Mouse (Mus musculus) heart, embryonic 13.5 days (tissue): ENCODE data around the gene Gm10638. TPM values are rescaled to one million over a fixed set of nuclear protein-coding genes. Genes with fewer than 3 reads are reported as not detected.
A peak's percentile ranks its signal among the peaks of the same experiment; 100 is the strongest.

ENCODE experiments used
- ATAC-seq: fragments of 200-750 bp; cut with Nextera tagmentation; 2 replicates; pipeline ENCODE4 v1.8.0; 2017; ENCODE audit warnings: moderate TSS enrichment; ENCODE audit not compliant: insufficient number of reproducible peaks, low FRiP score, low TSS enrichment; ENCODE audit errors: extremely low read depth
- H3K27ac ChIP-seq: fragments of 300-500 bp; sonication (generic); replicated peaks from 2 replicates; pipeline ENCODE4 v1.5.1; 2015; ENCODE audit warnings: moderate library complexity, mild to moderate bottlenecking, inconsistent platforms
- H3K27me3 ChIP-seq: fragments of 300-500 bp; sonication (generic); replicated peaks from 2 replicates; pipeline ENCODE4 v1.6.1; 2015; ENCODE audit warnings: mild to moderate bottlenecking, inconsistent platforms
- H3K36me3 ChIP-seq: fragments of 300-500 bp; sonication (generic); 2 replicates; pipeline ENCODE4 v1.6.1; 2015; ENCODE audit warnings: mild to moderate bottlenecking, inconsistent platforms
- H3K4me1 ChIP-seq: fragments of 300-500 bp; sonication (generic); 2 replicates; pipeline ENCODE4 v1.6.1; 2015; ENCODE audit warnings: inconsistent platforms
- H3K4me2 ChIP-seq: fragments of 300-500 bp; sonication (generic); 2 replicates; pipeline ENCODE4 v1.6.1; 2015; ENCODE audit warnings: inconsistent platforms, mild to moderate bottlenecking, moderate library complexity
- H3K4me3 ChIP-seq: fragments of 300-500 bp; sonication (generic); 2 replicates; pipeline ENCODE4 v1.5.1; 2015; ENCODE audit warnings: moderate library complexity, mild to moderate bottlenecking, inconsistent platforms
- H3K9ac ChIP-seq: fragments of 300-500 bp; sonication (generic); 2 replicates; pipeline ENCODE4 v1.6.1; 2015; ENCODE audit warnings: inconsistent platforms, mild to moderate bottlenecking, moderate library complexity
- H3K9me3 ChIP-seq: fragments of 300-500 bp; sonication (generic); 2 replicates; pipeline ENCODE4 v1.6.1; 2016; ENCODE audit warnings: inconsistent platforms
- WGBS: fragments of 180-500 bp; shearing (Covaris S2); methylation state at CpG from one replicate; pipeline ENCODE4 v1.1.7; 2015; ENCODE audit warnings: mixed read lengths; 5-methylcytosine and 5-hydroxymethylcytosine counted together
- polyA plus RNA-seq: library from polyadenylated mRNA; unstranded; fragments of >200 nt; fragmentation: Nextera tagmentation; extraction: Ambion mirVana; gene quantifications from 2 replicates; pipeline ENCODE4 v1.2.1, GENCODE M21; 2015

The Gm10638 gene
- polyA plus RNA-seq = 3.0 and 3.3 TPM in 2 replicates

DNA sequence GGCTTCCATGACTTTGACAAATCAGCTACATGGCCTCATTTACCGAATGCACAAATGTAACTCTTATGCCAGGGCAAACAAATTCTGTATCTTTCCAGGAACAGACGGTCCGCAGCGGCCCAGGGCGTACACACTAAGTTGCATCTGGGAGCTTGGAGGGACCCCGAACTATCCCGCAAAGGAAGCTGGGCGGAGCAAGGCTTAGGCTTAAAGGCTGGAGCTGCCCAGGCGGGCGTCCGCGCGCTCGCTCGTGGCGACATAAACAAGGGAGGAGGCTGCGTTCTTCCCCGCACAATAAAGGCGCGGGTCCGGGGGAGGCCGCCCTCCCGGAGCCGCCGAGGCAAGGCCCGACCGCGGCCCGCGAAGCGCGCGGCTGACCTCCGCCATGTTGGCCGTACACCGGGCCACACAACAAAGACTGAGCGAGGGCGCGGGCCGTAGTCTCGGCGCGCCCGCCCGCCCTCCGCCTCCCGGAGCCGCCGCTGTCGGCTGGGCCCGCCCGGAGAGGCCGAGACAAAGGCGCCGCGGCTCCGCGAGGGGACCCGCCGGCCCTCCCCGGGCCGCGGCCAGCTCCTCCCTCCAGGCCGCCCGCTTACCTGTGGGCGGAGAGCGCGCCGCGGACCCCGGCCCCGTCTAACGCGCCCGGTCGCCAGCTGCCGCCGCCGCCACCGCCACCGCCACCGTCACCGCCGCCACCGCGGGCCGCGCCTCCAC lies at the start of gene Gm10638, which contains the start of gene Siah1a:
Gene Gm10638, plus strand, starts transcription at position 479 of the 714 bp plus-strand sequence.
Gene Siah1a, minus strand, starts transcription at position 714 of the 714 bp plus-strand sequence.
- Histone ChIP-seq H3K27me3 (no peaks in the 10 kb centered on the region), H3K4me2 (peak within 1 kb of the TSS; percentile 85), H3K4me3 (peak within 1 kb of the TSS; percentile 92), H3K9ac (peak within 1 kb of the TSS; percentile 99), H3K27ac (peak within 1 kb of the TSS; percentile 95), H3K36me3 (no peaks in the 10 kb centered on the region), H3K9me3 (no peaks in the 10 kb centered on the region), H3K4me1 (peaks cover 45% of the 10 kb centered on the region)
- under 1% methylated on average over 67 of the region's 88 CpGs for WGBS
- peak; percentile 67 for ATAC-seq

DNA sequence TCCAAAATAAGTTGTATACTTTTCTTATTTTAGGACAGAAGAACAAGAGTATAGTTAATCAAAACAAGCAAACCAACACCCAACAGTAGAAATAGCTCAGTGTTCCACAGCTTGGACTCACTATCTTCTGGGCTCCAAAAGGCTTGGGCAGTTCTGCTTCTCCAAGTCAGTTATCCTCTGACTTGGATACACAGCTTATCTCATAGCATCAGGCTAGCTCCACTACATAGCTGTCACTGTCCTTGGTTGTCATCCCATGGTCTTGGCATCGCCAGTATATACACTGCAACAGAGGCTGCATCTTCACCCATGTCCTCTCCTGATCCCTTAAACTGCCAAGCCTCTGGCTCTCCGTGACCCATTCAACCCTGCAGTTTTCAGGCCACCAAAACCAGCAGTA lies 49.8 kb upstream of the Gm10638 start:
- H3K4me1 ChIP-seq = peaks cover 17% of the 10 kb centered on the region
- no peaks in the 10 kb centered on the region for H3K27me3 ChIP-seq
- no peak for ATAC-seq
- no peaks in the 10 kb centered on the region for H3K9me3 ChIP-seq
- H3K36me3 ChIP-seq = peaks cover 33% of the 10 kb centered on the region
- no peak overlapping the region for H3K9ac ChIP-seq
- H3K4me3 ChIP-seq = no peak overlapping the region
- no peak overlapping the region for H3K27ac ChIP-seq
- 86% methylated on average over 2 of the region's 2 CpGs for WGBS
- no peak overlapping the region for H3K4me2 ChIP-seq

DNA sequence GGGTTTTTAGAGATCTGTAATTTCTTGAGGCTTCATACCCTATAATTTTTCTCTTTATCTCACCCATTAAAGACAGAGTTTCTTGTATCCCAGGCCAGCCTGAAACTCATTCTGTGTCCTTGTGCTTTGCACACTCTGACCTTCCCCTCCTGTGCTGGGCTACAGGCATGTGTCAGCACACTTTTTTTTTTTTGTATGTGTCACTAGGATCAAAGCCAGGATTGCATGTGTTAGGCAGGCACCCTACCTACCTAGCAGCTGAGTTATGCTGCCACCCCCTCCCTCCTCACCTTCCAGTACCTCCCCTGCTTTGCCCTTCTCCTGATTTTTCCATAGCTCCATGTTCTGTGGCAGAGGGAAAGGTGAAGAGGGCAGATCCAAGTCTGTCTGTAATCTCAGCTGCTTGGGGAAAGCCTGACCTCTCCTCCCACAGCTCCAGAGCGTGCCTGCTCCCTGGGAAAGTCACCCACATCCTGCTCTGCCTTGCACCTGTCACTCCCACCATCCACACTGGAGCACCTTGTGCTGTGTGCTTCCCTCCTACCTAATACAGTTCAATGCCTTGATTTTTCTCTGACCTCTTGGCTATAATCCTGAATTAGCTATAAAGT lies 46.6 kb upstream of the Gm10638 start:
- no peak for ATAC-seq
- no peak overlapping the region for H3K4me2 ChIP-seq
- H3K9ac ChIP-seq = peak overlapping the region; percentile 63; the same call in 1 of the 2 replicates
- H3K27me3 ChIP-seq = no peaks in the 10 kb centered on the region
- no peak overlapping the region for H3K4me3 ChIP-seq
- H3K9me3 ChIP-seq = no peaks in the 10 kb centered on the region
- 31% methylated on average over 1 of the region's 1 CpGs for WGBS
- H3K36me3 ChIP-seq = peaks cover 32% of the 10 kb centered on the region
- H3K4me1 ChIP-seq = peaks cover 17% of the 10 kb centered on the region
- peak overlapping the region; percentile 65 for H3K27ac ChIP-seq

DNA sequence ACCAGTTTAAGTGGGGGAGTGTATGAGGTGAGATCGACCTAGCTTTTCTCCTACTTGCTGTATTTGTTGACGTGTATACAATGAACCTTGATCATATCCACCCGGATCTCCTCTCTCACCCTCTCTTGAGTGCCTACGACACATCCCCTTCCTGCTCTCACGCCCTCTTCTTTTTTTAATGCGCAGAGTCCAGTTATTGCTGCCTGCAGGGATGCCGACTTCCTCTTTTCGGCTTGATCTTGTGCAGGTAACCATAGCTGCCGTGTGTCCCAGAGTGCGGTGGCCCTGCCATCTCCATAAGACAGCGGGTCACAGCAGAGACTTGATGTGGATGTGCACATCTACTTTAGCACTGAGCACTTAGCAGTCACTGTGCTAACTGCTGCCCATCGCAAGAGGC lies 46.0 kb upstream of the Gm10638 start:
- H3K4me1 ChIP-seq = peaks cover 17% of the 10 kb centered on the region
- H3K27ac ChIP-seq = peak overlapping the region; percentile 65; the same call in 1 of the 2 replicates
- no peak overlapping the region for H3K4me2 ChIP-seq
- H3K4me3 ChIP-seq = no peak overlapping the region
- no peak for ATAC-seq
- H3K27me3 ChIP-seq = no peaks in the 10 kb centered on the region
- H3K9me3 ChIP-seq = no peaks in the 10 kb centered on the region
- peaks cover 32% of the 10 kb centered on the region for H3K36me3 ChIP-seq
- no peak overlapping the region; the same call in 1 of the 2 replicates for H3K9ac ChIP-seq
- 85% methylated on average over 12 of the region's 12 CpGs for WGBS

GRCm38 (mm10) chr8:86702453-86702852 lies 43.0 kb upstream of the Gm10638 start:
- ATAC-seq = no peak
- H3K9me3 ChIP-seq = no peaks in the 10 kb centered on the region
- H3K4me1 ChIP-seq = peaks cover 17% of the 10 kb centered on the region
- H3K4me2 ChIP-seq = no peak overlapping the region
- no peak overlapping the region for H3K4me3 ChIP-seq
- no peak overlapping the region for H3K9ac ChIP-seq
- H3K36me3 ChIP-seq = peaks cover 22% of the 10 kb centered on the region
- no peak overlapping the region for H3K27ac ChIP-seq
- no peaks in the 10 kb centered on the region for H3K27me3 ChIP-seq
- 62% methylated on average over 3 of the region's 3 CpGs for WGBS

- H3K27me3 ChIP-seq = no peaks in the 10 kb centered on the region
- H3K36me3 ChIP-seq = peaks cover 33% of the 10 kb centered on the region
- no peak for ATAC-seq
- no peaks in the 10 kb centered on the region for H3K9me3 ChIP-seq
- no peak overlapping the region for H3K4me3 ChIP-seq
- H3K9ac ChIP-seq = no peak overlapping the region
- no peak overlapping the region for H3K4me2 ChIP-seq
- H3K27ac ChIP-seq = no peak overlapping the region
- 76% methylated on average over 3 of the region's 3 CpGs for WGBS
- H3K4me1 ChIP-seq = no peaks in the 10 kb centered on the region
Measured at GRCm38 (mm10) chr8:86705317-86705716, 40.2 kb upstream of the Gm10638 start.

GRCm38 (mm10) chr8:86706756-86707155 lies 38.7 kb upstream of the Gm10638 start:
- H3K36me3 ChIP-seq = peaks cover 40% of the 10 kb centered on the region
- no peak overlapping the region for H3K4me3 ChIP-seq
- no peak overlapping the region for H3K9ac ChIP-seq
- H3K9me3 ChIP-seq = no peaks in the 10 kb centered on the region
- H3K27me3 ChIP-seq = no peaks in the 10 kb centered on the region
- no peak overlapping the region for H3K4me2 ChIP-seq
- H3K27ac ChIP-seq = no peak overlapping the region
- H3K4me1 ChIP-seq = no peaks in the 10 kb centered on the region
- no peak for ATAC-seq
- WGBS = 73% methylated on average over 5 of the region's 5 CpGs

- no peak overlapping the region for H3K9ac ChIP-seq
- 65% methylated on average over 4 of the region's 4 CpGs for WGBS
- peaks cover 43% of the 10 kb centered on the region for H3K36me3 ChIP-seq
- H3K4me3 ChIP-seq = no peak overlapping the region
- H3K9me3 ChIP-seq = no peaks in the 10 kb centered on the region
- H3K4me1 ChIP-seq = no peaks in the 10 kb centered on the region
- no peak for ATAC-seq
- H3K27ac ChIP-seq = no peak overlapping the region
- no peaks in the 10 kb centered on the region for H3K27me3 ChIP-seq
- H3K4me2 ChIP-seq = no peak overlapping the region
Measured at GRCm38 (mm10) chr8:86707873-86708272, 37.6 kb upstream of the Gm10638 start.

DNA sequence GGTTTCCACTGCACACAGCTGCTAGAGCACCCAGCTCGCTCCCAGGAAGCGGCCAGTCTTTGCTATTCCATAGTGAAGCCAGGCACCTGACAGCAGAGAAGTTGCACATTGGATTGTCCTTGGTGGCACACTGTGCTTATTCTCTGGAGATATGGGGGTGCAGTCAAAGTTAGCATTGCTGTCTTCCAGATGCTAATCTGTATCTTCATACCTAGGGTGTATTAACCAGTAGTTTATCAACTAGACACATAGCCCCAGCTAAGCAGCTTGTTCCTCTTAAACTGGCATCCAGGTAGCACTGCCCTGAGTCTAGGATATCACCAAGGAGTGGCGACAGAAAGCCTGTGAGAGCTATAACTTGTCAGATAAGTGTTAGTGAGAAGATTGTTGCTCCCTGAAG lies 32.9 kb upstream of the Gm10638 start:
- Histone ChIP-seq H3K36me3 (peaks cover 75% of the 10 kb centered on the region), H3K9me3 (no peaks in the 10 kb centered on the region), H3K9ac (no peak overlapping the region), H3K4me3 (no peak overlapping the region), H3K4me1 (no peaks in the 10 kb centered on the region), H3K27ac (no peak overlapping the region), H3K27me3 (no peaks in the 10 kb centered on the region), H3K4me2 (no peak overlapping the region)
- no peak for ATAC-seq
- WGBS = 78% methylated on average over 3 of the region's 3 CpGs

- no peak overlapping the region for H3K4me2 ChIP-seq
- no peaks in the 10 kb centered on the region for H3K9me3 ChIP-seq
- ATAC-seq = no peak
- H3K27ac ChIP-seq = no peak overlapping the region
- peaks cover 77% of the 10 kb centered on the region for H3K36me3 ChIP-seq
- H3K4me1 ChIP-seq = no peaks in the 10 kb centered on the region
- H3K9ac ChIP-seq = no peak overlapping the region
- 80% methylated on average over 14 of the region's 14 CpGs for WGBS
- H3K27me3 ChIP-seq = no peaks in the 10 kb centered on the region
- H3K4me3 ChIP-seq = no peak overlapping the region
Measured at GRCm38 (mm10) chr8:86713407-86714188, 31.9 kb upstream of the Gm10638 start.

DNA sequence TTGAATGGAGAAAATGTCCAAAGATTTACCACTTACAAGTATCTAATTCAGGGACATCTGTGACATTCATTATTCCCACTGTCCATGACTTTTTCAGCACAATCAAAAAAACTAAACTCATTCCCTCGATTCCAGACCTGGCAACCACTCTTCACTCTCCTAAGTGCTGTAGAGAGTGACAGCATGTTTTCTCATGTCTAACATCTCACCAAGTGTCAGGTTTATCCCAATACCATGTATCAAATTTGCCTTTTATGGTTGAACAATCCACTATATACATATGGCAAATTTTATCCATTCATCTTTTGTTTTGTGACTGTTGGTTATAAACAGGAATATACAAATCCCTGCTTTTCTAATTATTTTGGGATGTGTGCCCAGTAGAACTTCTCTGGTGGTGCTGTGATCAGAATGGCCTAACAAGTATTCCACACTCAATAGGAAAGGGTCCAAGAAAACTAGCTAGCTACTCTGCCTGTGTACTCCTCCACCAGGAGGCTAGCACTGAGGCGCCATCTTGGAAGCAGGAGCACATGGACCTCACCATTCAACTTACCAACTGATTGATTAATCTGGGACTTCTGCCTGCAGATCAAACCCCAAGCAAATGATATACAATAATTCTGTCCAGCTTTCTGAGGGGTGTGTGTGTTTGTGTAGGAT lies 27.0 kb upstream of the Gm10638 start:
- H3K27me3 ChIP-seq = no peaks in the 10 kb centered on the region
- 82% methylated on average over 2 of the region's 2 CpGs for WGBS
- H3K4me1 ChIP-seq = no peaks in the 10 kb centered on the region
- ATAC-seq = no peak
- H3K4me3 ChIP-seq = no peak overlapping the region
- H3K4me2 ChIP-seq = no peak overlapping the region
- H3K27ac ChIP-seq = no peak overlapping the region
- H3K36me3 ChIP-seq = peaks cover 78% of the 10 kb centered on the region
- no peaks in the 10 kb centered on the region for H3K9me3 ChIP-seq
- no peak overlapping the region for H3K9ac ChIP-seq
